Mouse (Mus musculus) CH12.LX (cell line): ENCODE results near the gene Spp1. TPM values are rescaled to one million over a fixed set of nuclear protein-coding genes. Genes with fewer than 3 reads are reported as not detected.

ENCODE experiments used
- DNase-seq: peaks from one replicate; pipeline ENCODE4 v3.0.0-alpha.2; 2013; ENCODE audit errors: extremely low read depth
- H3K27ac ChIP-seq: 2 replicates; pipeline ENCODE4 v1.5.1; 2012; ENCODE audit warnings: low read depth, mild to moderate bottlenecking, control low read depth, moderate library complexity; ENCODE audit not compliant: insufficient read depth
- H3K27me3 ChIP-seq: replicated peaks from 2 replicates; pipeline ENCODE3; 2012; ENCODE audit warnings: inconsistent platforms
- H3K36me3 ChIP-seq, 2 experiments: replicated peaks in 1 of 2; 2 replicates each; pipeline versions ENCODE3 to v1.6.1; 2012; ENCODE audit warnings: inconsistent platforms in 1 of 2, low read length in 1 of 2, mild to moderate bottlenecking in 1 of 2, mixed read lengths in 1 of 2, moderate library complexity in 1 of 2; ENCODE audit not compliant: control insufficient read depth in 1 of 2, insufficient read depth in 1 of 2
- H3K4me1 ChIP-seq, 2 experiments: 2 replicates each; pipeline ENCODE4 v1.6.1; 2012; ENCODE audit warnings: inconsistent platforms in 1 of 2, moderate library complexity in 1 of 2; ENCODE audit not compliant: insufficient read depth in 2 of 2, control insufficient read depth in 1 of 2
- H3K4me2 ChIP-seq: 2 replicates; pipeline ENCODE4 v1.6.1; 2012; ENCODE audit warnings: low read depth, mild to moderate bottlenecking, control low read depth; ENCODE audit not compliant: poor library complexity, insufficient read depth, severe bottlenecking
- H3K4me3 ChIP-seq, 3 experiments: fragments of 150-350 bp in 1 of 3; sonication (generic) in 1 of 3; replicated peaks in 1 of 3; 2 replicates each; pipeline versions ENCODE3 to v1.5.1; 2011 to 2012; ENCODE audit warnings: low read depth in 2 of 3, low read length in 2 of 3, mild to moderate bottlenecking in 2 of 3, moderate library complexity in 2 of 3, control low read depth in 1 of 3, improper control_type of control experiment in 1 of 3, inconsistent platforms in 1 of 3, mixed read lengths in 1 of 3; ENCODE audit not compliant: poor library complexity in 1 of 3
- H3K79me2 ChIP-seq: replicated peaks from 2 replicates; pipeline ENCODE4 v1.6.1; 2012; ENCODE audit warnings: mild to moderate bottlenecking, moderate library complexity; ENCODE audit not compliant: control insufficient read depth, poor library complexity, insufficient read depth, severe bottlenecking; ENCODE audit errors: extremely low read depth
- H3K9ac ChIP-seq: 2 replicates; pipeline ENCODE4 v1.6.1; 2012; ENCODE audit warnings: low read depth, mild to moderate bottlenecking, control low read depth, moderate library complexity; ENCODE audit not compliant: insufficient read depth
- H3K9me3 ChIP-seq: replicated peaks from 2 replicates; pipeline ENCODE3; 2012; ENCODE audit warnings: low read length, inconsistent platforms, mixed read lengths
- BHLHE40 ChIP-seq: IDR thresholded peaks from 2 replicates; pipeline ENCODE4 v1.6.1; 2011; ENCODE audit warnings: mild to moderate bottlenecking, low read depth, low read length, improper control_type of control experiment
- CHD1 ChIP-seq: IDR thresholded peaks from 2 replicates; pipeline ENCODE4 v1.6.1; 2012; ENCODE audit warnings: low read depth, low read length, improper control_type of control experiment, inconsistent platforms
- CTCF ChIP-seq, 2 experiments: IDR thresholded peaks in 1 of 2; conservative IDR thresholded peaks in 1 of 2; 2 replicates each; pipeline ENCODE4 v1.5.1; 2011 to 2012; ENCODE audit warnings: low read depth in 2 of 2, low read length in 2 of 2, improper control_type of control experiment in 1 of 2, inconsistent platforms in 1 of 2, mild to moderate bottlenecking in 1 of 2, moderate library complexity in 1 of 2
- ETS1 ChIP-seq: conservative IDR thresholded peaks from 2 replicates; pipeline ENCODE4 v1.6.1; 2012; ENCODE audit warnings: low read depth, mild to moderate bottlenecking, inconsistent platforms, low read length, improper control_type of control experiment, moderate library complexity
- GABPA ChIP-seq: IDR thresholded peaks from 2 replicates; pipeline ENCODE4 v1.6.1; 2012; ENCODE audit warnings: low read depth, low read length, improper control_type of control experiment, inconsistent platforms; ENCODE audit not compliant: insufficient replicate concordance
- JUND ChIP-seq: conservative IDR thresholded peaks from 2 replicates; pipeline ENCODE4 v1.6.1; 2011; ENCODE audit warnings: low read depth, low read length, improper control_type of control experiment
- MAFK ChIP-seq: IDR thresholded peaks from 2 replicates; pipeline ENCODE4 v1.6.1; 2011; ENCODE audit warnings: low read length, improper control_type of control experiment; ENCODE audit not compliant: insufficient replicate concordance
- MAZ ChIP-seq: IDR thresholded peaks from 2 replicates; pipeline ENCODE4 v1.6.1; 2012; ENCODE audit warnings: low read depth, mild to moderate bottlenecking, inconsistent platforms, low read length, improper control_type of control experiment, moderate library complexity
- NELFE ChIP-seq: IDR thresholded peaks from 2 replicates; pipeline ENCODE4 v1.6.1; 2011; ENCODE audit warnings: low read depth, low read length, improper control_type of control experiment
- POLR2A ChIP-seq: IDR thresholded peaks from 2 replicates; pipeline ENCODE4 v1.6.1; 2011; ENCODE audit warnings: low read depth, mild to moderate bottlenecking, improper control_type of control experiment, low read length
- RCOR1 ChIP-seq: conservative IDR thresholded peaks from 2 replicates; pipeline ENCODE4 v1.6.1; 2012; ENCODE audit warnings: low read depth, mild to moderate bottlenecking, inconsistent platforms, low read length, improper control_type of control experiment
- SIN3A ChIP-seq: IDR thresholded peaks from 2 replicates; pipeline ENCODE4 v1.6.1; 2012; ENCODE audit warnings: low read length, improper control_type of control experiment, inconsistent platforms
- SMC3 ChIP-seq: IDR thresholded peaks from 2 replicates; pipeline ENCODE4 v1.6.1; 2011; ENCODE audit warnings: low read depth, low read length, improper control_type of control experiment
- TBP ChIP-seq: conservative IDR thresholded peaks from 2 replicates; pipeline ENCODE4 v1.6.1; 2011; ENCODE audit warnings: low read depth, low read length, improper control_type of control experiment
- TCF12 ChIP-seq: IDR thresholded peaks from 2 replicates; pipeline ENCODE4 v1.6.1; 2014; ENCODE audit warnings: low read depth, mild to moderate bottlenecking, inconsistent platforms, low read length, improper control_type of control experiment
- USF1 ChIP-seq: IDR thresholded peaks from 2 replicates; pipeline ENCODE4 v1.6.1; 2014; ENCODE audit warnings: low read depth, mild to moderate bottlenecking, inconsistent platforms, low read length, improper control_type of control experiment
- ZKSCAN1 ChIP-seq: IDR thresholded peaks from 2 replicates; pipeline ENCODE4 v1.6.1; 2012; ENCODE audit warnings: low read depth, inconsistent platforms, low read length, improper control_type of control experiment, borderline replicate concordance
- ZMIZ1 ChIP-seq: IDR thresholded peaks from 2 replicates; pipeline ENCODE4 v1.6.1; 2012; ENCODE audit warnings: low read depth, mild to moderate bottlenecking, inconsistent platforms, low read length, improper control_type of control experiment
- dilution Hi-C: fragments of 300-500 bp; cut with MboI; formaldehyde crosslinking; loops from 2 replicates; pipeline ENCODE4 v1.14.3; 2020; ENCODE audit warnings: low sequenced_read_pairs; ENCODE audit not compliant: extremely low pct_unique_long_range_greater_than_20kb, extremely low pct_ligation_motif_present
- in situ Hi-C: fragments of 300-500 bp; cut with MboI; formaldehyde crosslinking; loops from 3 replicates; pipeline ENCODE4 v1.14.3; 2019; ENCODE audit warnings: low sequenced_read_pairs, low pct_ligation_motif_present, low pct_unique_long_range_greater_than_20kb, mixed read lengths
- polyA plus RNA-seq: library from polyadenylated mRNA; unstranded; fragments of >175 nt; gene quantifications from 2 replicates; pipeline ENCODE4 v1.2.1, GENCODE M21; 2012; ENCODE audit warnings: low read depth; ENCODE audit not compliant: insufficient read length
- total RNA-seq, 2 experiments: library from RNA; depleted of rRNA; stranded (reverse); fragments of 300-350 nt in 1 of 2; fragments of >200 nt in 1 of 2; gene quantifications; 2 replicates each; pipeline ENCODE4 v1.2.3; 2012 to 2014

Gene Spp1
- total and polyA plus RNA-seq, 3 experiments, result 2.1 to 27.0 (median 10.4) TPM

DNA sequence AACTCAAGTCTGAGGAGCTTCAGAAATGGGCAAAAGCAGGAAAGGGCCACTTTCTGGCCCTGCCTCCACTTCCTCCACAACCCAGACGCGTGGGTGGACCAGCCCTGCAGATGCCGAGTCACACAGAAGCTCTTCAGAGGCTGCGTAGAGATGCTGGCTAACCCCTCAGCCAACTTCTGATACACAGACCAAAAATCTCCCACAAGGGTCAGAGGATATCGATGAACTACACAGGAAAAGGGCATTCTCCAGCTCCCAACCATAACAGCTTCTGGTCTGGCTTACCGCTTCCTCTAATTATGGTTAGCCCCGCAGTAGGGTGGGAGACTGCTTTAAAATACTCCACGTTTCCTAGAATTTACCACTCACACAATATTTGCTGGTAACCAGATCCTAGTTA is 9.0 kb upstream of the Spp1 start:
- peaks cover 3 to 4% of the 10 kb centered on the region in 2 experiments; a peak in 2 of 4 replicates for H3K4me1 ChIP-seq
- no peak overlapping the region for H3K9ac ChIP-seq
- no peak for DNase-seq
- TF ChIP-seq SIN3A (no peak), JUND (no peak), TBP (no peak), ZKSCAN1 (no peak), CTCF (conservative IDR thresholded peaks at IDR 0.05 in 1 of 2, IDR thresholded peaks at IDR 0.05 in 1 of 2; ENCODE audit: low read depth in 2 of 2, low read length in 2 of 2) (no peak), BHLHE40 (no peak), USF1 (no peak), MAFK (no peak), POLR2A (no peak), ZMIZ1 (no peak), ETS1 (no peak), RCOR1 (no peak), TCF12 (no peak), MAZ (no peak), GABPA (no peak), CHD1 (no peak)
- TF ChIP-seq, all 38 proteins: peak for 0
- Histone ChIP-seq H3K27ac (no peak overlapping the region), H3K4me2 (no peak overlapping the region), H3K27me3 (no peaks in the 10 kb centered on the region), H3K36me3 (no peaks in the 10 kb centered on the region), H3K79me2 (no peaks in the 10 kb centered on the region), H3K9me3 (no peaks in the 10 kb centered on the region), H3K4me3 (no peak overlapping the region)
- dilution Hi-C loops, result no loop called here
- in situ Hi-C loops, result loop anchor here (25.0 kb wide), 1 partner anchor 214 kb away; the partner anchor contains the start of gene Dmp1

DNA sequence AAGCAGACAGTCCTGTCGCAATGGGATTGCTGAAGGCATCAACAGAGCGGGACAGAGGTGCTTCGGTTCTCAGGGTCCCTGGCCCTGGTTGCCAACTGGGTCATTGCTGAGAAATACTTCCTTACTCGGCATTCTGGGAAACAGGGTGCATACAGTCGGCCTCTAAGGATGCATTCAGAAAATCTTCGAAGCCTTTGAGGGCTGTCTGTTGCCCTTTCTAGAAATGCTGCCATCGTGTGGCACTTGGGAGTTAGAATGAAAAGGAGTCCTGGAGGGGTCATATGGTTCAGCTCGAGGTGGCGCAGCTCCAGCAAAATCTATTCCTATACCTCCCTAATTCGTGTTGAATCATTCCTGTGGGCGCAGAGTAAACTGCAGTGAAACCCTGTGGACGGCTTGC is 2.0 kb upstream of the Spp1 start:
- no peak overlapping the region for H3K4me2 ChIP-seq
- peaks cover 0 to 2% of the 10 kb centered on the region in 2 experiments for H3K36me3 ChIP-seq
- no peak overlapping the region for H3K27ac ChIP-seq
- peak; percentile 27 for DNase-seq
- no peaks in the 10 kb centered on the region for H3K27me3 ChIP-seq
- no peak overlapping the region for H3K4me3 ChIP-seq
- H3K9ac ChIP-seq, result no peak overlapping the region
- TF ChIP-seq SIN3A (no peak), SMC3 (peak; percentile 37; the same call in 1 of the 2 replicates), NELFE (no peak), CTCF (conservative IDR thresholded peaks at IDR 0.05 in 1 of 2, IDR thresholded peaks at IDR 0.05 in 1 of 2; ENCODE audit: low read depth in 2 of 2, low read length in 2 of 2) (peak in 1 of 2 experiments; percentile 63; a peak in 2 of 4 replicates)
- peaks cover 3 to 17% of the 10 kb centered on the region in 2 experiments; a peak in 3 of 4 replicates for H3K4me1 ChIP-seq
- no peaks in the 10 kb centered on the region for H3K9me3 ChIP-seq
- in situ Hi-C loops (loop anchor here (25.0 kb wide), 1 partner anchor 221 kb away; the partner anchor contains the start of gene Dmp1), dilution Hi-C loops (no loop called here)
- no peaks in the 10 kb centered on the region for H3K79me2 ChIP-seq
